Mouse (Mus musculus): ENCODE results near the gene Gm16430.
"Not testable (repeated sequence)": the region's sequence is repeated elsewhere in the genome, so short reads cannot be mapped to it uniquely, and the experiment has no call there.

Gene Gm16430

DNA sequence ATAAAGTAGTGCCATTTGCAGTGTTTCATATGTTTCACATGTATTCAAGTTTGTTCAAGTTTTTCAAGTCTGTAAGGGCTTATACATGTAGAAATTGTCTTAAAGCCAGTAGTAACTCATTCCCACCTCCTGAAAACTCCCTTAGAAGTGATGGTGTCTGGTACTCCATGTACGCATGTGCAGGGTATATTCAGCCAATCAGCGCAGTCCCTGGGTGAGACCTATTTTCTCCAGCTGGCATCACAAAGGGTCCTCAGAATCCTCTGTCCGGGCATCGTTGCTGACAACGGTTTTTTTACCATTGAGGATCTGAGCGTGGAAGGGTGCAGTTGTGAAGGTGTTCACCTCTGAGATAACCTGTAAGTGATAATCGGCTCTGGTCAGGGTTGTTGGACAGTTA is at the start of gene Gm16430:
Gene Gm16430 (plus strand): TSS at position 301 of the 400 bp plus-strand sequence.
- DNase-seq (ENCODE audit: low read depth, low spot score): not testable (repeated sequence)

Measured in WW6 (cell line).